Mouse (Mus musculus): Measurements from ENCODE around the gene Cd200r4.
"Not testable (repeated sequence)": the region's sequence is repeated elsewhere in the genome, so short reads cannot be mapped to it uniquely, and the experiment has no call there.

DNA sequence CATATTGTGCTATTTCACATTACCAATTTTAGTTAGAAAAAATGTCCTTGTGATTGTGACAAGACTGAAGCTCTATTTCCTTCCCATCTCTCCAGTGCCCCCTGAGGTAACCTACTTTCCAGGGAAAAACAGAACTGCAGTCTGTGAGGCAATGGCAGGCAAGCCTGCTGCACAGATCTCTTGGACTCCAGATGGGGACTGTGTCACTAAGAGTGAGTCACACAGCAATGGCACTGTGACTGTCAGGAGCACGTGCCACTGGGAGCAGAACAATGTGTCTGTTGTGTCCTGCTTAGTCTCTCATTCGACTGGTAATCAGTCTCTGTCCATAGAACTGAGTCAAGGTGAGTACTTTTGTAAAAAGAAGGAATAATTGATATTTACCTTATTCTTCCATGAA is 21.7 kb downstream of the Cd200r4 start:
- not testable (repeated sequence) for TF ChIP-seq CTCF (IDR thresholded peaks at IDR 0.05; ENCODE audit: control insufficient read depth, insufficient read depth, insufficient read length); MYOD1 (IDR thresholded peaks at IDR 0.05; ENCODE audit: control insufficient read depth, insufficient read length, low read depth); MYOG (IDR thresholded peaks at IDR 0.05; ENCODE audit: control insufficient read depth, extremely low read depth, insufficient read length); USF1 (IDR thresholded peaks at IDR 0.05; ENCODE audit: low read depth); MAX (IDR thresholded peaks at IDR 0.05)
